ENCODE assay signal across 21 mouse cellular contexts in genomic region chr11:100510556-100510955, GRCm38 (mm10). TPM values are rescaled to one million over a fixed set of nuclear protein-coding genes. Genes with fewer than 3 reads are reported as not detected.
A peak's percentile ranks its signal among the peaks of the same experiment; 100 is the strongest.
DNase-seq lines count a peak whose midpoint lies in the region; ATAC-seq and TF ChIP-seq lines count a peak whose summit lies in the region.
"Had no signal": no experiment of that assay in that cellular context is flagged by ENCODE, and none has a peak within 500 bp of the region (broad histone marks: within the 10 kb centered on the region; RNA-seq: fewer than 3 reads in every experiment).

No protein-coding gene starts in this region.

- H3K4me3 ChIP-seq in heart, adult 2 months: no peak overlapping the region
- H3K4me3 ChIP-seq in midbrain, embryonic 14.5 days (replicated peaks; ENCODE audit: low read depth, low read length): no peak overlapping the region
- H3K4me3 ChIP-seq in midbrain, embryonic 11.5 days (ENCODE audit: low read depth, low read length): no peak overlapping the region
- H3K4me3 ChIP-seq: embryonic facial prominence, embryonic 12.5 days; forebrain, embryonic 15.5 days; heart, embryonic 12.5 days; hindbrain, embryonic 13.5 days; kidney, embryonic 15.5 days; limb, embryonic 15.5 days; megakaryocyte, embryonic 14.5 days had no signal

- intact Hi-C loops in heart, adult 2 months (cut with DNase I): loop anchor here (5.0 kb wide), 1 partner anchor 47 kb away; no protein-coding TSS in a partner anchor

- no peak for TF ChIP-seq POLR2A in heart, adult 2 months (IDR thresholded peaks at IDR 0.05; ENCODE audit: insufficient read depth, low read depth, low read length)

- H3K27ac ChIP-seq in heart, adult 2 months: no peak overlapping the region
- no peak overlapping the region for H3K27ac ChIP-seq in midbrain, embryonic 14.5 days (replicated peaks; ENCODE audit: low read depth, low read length)
- H3K27ac ChIP-seq in midbrain, embryonic 11.5 days (ENCODE audit: low read depth, low read length): no peak overlapping the region
- H3K27ac ChIP-seq: embryonic facial prominence, embryonic 12.5 days; forebrain, embryonic 15.5 days; hindbrain, embryonic 13.5 days; kidney, embryonic 15.5 days; limb, embryonic 15.5 days had no signal

- no peaks in the 10 kb centered on the region for H3K79me2 ChIP-seq in heart, adult 2 months (replicated peaks; ENCODE audit: control insufficient read depth, insufficient read depth, low read length)

- H3K4me2 ChIP-seq in midbrain, embryonic 14.5 days (ENCODE audit: low read length): no peak overlapping the region
- no peak overlapping the region for H3K4me2 ChIP-seq in midbrain, embryonic 11.5 days
- H3K4me2 ChIP-seq: embryonic facial prominence, embryonic 12.5 days; forebrain, embryonic 15.5 days; heart, embryonic 12.5 days; hindbrain, embryonic 13.5 days; kidney, embryonic 15.5 days; limb, embryonic 15.5 days had no signal

- H3K4me1 ChIP-seq in heart, adult 2 months (ENCODE audit: control insufficient read depth, insufficient read depth, low read length): no peaks in the 10 kb centered on the region
- H3K4me1 ChIP-seq in midbrain, embryonic 14.5 days (ENCODE audit: control insufficient read depth, insufficient read depth, low read length): no peaks in the 10 kb centered on the region
- H3K4me1 ChIP-seq in midbrain, embryonic 11.5 days (ENCODE audit: control insufficient read depth, insufficient read depth, low read length): no peaks in the 10 kb centered on the region
- H3K4me1 ChIP-seq: embryonic facial prominence, embryonic 12.5 days; forebrain, embryonic 15.5 days; heart, embryonic 12.5 days; hindbrain, embryonic 13.5 days; kidney, embryonic 15.5 days; limb, embryonic 15.5 days; megakaryocyte, embryonic 14.5 days had no signal

- WGBS in heart, adult 2 months: 93% methylated on average over 2 of the region's 2 CpGs
- 95% methylated on average over 2 of the region's 2 CpGs for WGBS in midbrain, embryonic 14.5 days
- 95% methylated on average over 2 of the region's 2 CpGs for WGBS in midbrain, embryonic 11.5 days

- TF ChIP-seq EP300 in heart, adult 2 months (IDR thresholded peaks at IDR 0.05; ENCODE audit: insufficient read depth, low read depth, low read length): no peak

- no peak for DNase-seq in heart, adult 2 months
- no peak for DNase-seq in heart, adult 18-20 months
- peak; percentile 25 for DNase-seq in midbrain, embryonic 14.5 days
- DNase-seq in midbrain, embryonic 11.5 days (ENCODE audit: low spot score, missing footprints): no peak
- peak; percentile 22 for DNase-seq in A20 (ENCODE audit: low read depth, low spot score)
- DNase-seq in R1 (ENCODE audit: low read depth, low spot score): peak; percentile 67
- no peak for DNase-seq in frontal cortex, postnatal 14 days (ENCODE audit: low spot score in 2 of 2)
- no peak for DNase-seq in right cerebral cortex, adult 18-20 months
- DNase-seq: cerebellum, adult 8-10 months; heart, postnatal 14 days; lung, postnatal 14 days had no signal

- H3K36me3 ChIP-seq in heart, adult 2 months (ENCODE audit: control insufficient read depth, insufficient read depth, low read length): no peaks in the 10 kb centered on the region
- peaks cover 95% of the 10 kb centered on the region for H3K36me3 ChIP-seq in midbrain, embryonic 14.5 days (ENCODE audit: control insufficient read depth, insufficient read depth, low read length)
- H3K36me3 ChIP-seq in midbrain, embryonic 11.5 days (ENCODE audit: control insufficient read depth, insufficient read depth, low read length): peaks cover 44% of the 10 kb centered on the region

- no peaks in the 10 kb centered on the region for H3K27me3 ChIP-seq in heart, adult 2 months (ENCODE audit: control insufficient read depth, insufficient read depth, low read length)
- H3K27me3 ChIP-seq in midbrain, embryonic 14.5 days (ENCODE audit: control insufficient read depth, insufficient read depth, low read length): no peaks in the 10 kb centered on the region
- H3K27me3 ChIP-seq in midbrain, embryonic 11.5 days (ENCODE audit: control insufficient read depth, insufficient read depth, low read length): no peaks in the 10 kb centered on the region
- H3K27me3 ChIP-seq: embryonic facial prominence, embryonic 12.5 days; forebrain, embryonic 15.5 days; heart, embryonic 12.5 days; hindbrain, embryonic 13.5 days; kidney, embryonic 15.5 days; limb, embryonic 15.5 days; megakaryocyte, embryonic 14.5 days had no signal

- no peak overlapping the region for H3K9ac ChIP-seq in heart, adult 2 months (ENCODE audit: low read depth, low read length)
- H3K9ac ChIP-seq in midbrain, embryonic 14.5 days (replicated peaks; ENCODE audit: low read length): no peak overlapping the region
- no peak overlapping the region for H3K9ac ChIP-seq in midbrain, embryonic 11.5 days (ENCODE audit: low read length)
- H3K9ac ChIP-seq: embryonic facial prominence, embryonic 12.5 days; forebrain, embryonic 15.5 days; heart, embryonic 12.5 days; hindbrain, embryonic 13.5 days; kidney, embryonic 15.5 days; limb, embryonic 15.5 days had no signal

- H3K9me3 ChIP-seq in midbrain, embryonic 14.5 days (ENCODE audit: control insufficient read depth, low read length): no peaks in the 10 kb centered on the region
- H3K9me3 ChIP-seq in midbrain, embryonic 11.5 days (ENCODE audit: control insufficient read depth, low read length): no peaks in the 10 kb centered on the region
- H3K9me3 ChIP-seq: embryonic facial prominence, embryonic 12.5 days; forebrain, embryonic 15.5 days; G1E; heart, embryonic 12.5 days; hindbrain, embryonic 13.5 days; kidney, embryonic 15.5 days; limb, embryonic 15.5 days; megakaryocyte, embryonic 14.5 days had no signal

- ATAC-seq in midbrain, embryonic 14.5 days (ENCODE audit: low FRiP score, low TSS enrichment): no peak
- ATAC-seq in midbrain, embryonic 11.5 days (ENCODE audit: low FRiP score): no peak
- ATAC-seq: forebrain, embryonic 15.5 days; intestine, embryonic 16.5 days had no signal

- peak; percentile 18; the same call in 1 of the 2 replicates for TF ChIP-seq CTCF in heart, adult 2 months (IDR thresholded peaks at IDR 0.05)

RNA-seq across cellular contexts. Expression of gene Acly, which starts 17.2 kb away (rescaled TPM):
- total RNA-seq in heart, adult 2 months (2021): 10 to 100 TPM; 25.5 to 34.6 TPM
- 66.5 and 74.7 TPM in 2 replicates for polyA plus RNA-seq in heart, adult 2 months (2012; rRNA removed)
- total RNA-seq in heart, adult 18-20 months (2021): 10 to 100 TPM; 35.6 to 80.9 TPM
- polyA plus RNA-seq in midbrain, embryonic 14.5 days (2014; fragmentation: Nextera tagmentation; extraction: Ambion mirVana): 161 and 219 TPM in 2 replicates
- 298 and 314 TPM in 2 replicates for polyA plus RNA-seq in midbrain, embryonic 11.5 days (2014; fragmentation: Nextera tagmentation; extraction: Ambion mirVana)

RNA-seq across cellular contexts. Expression of gene Ttc25, which starts 34.9 kb away (rescaled TPM):
- under 1 TPM in 1 of 2 experiments, not detected in 1; 0.18 TPM for total RNA-seq in heart, adult 2 months (2021)
- 0.18 and 0.37 TPM in 2 replicates for polyA plus RNA-seq in heart, adult 2 months (2012; rRNA removed)
- under 1 TPM; 0.17 to 0.46 TPM for total RNA-seq in heart, adult 18-20 months (2021)
- polyA plus RNA-seq in midbrain, embryonic 14.5 days (2014; fragmentation: Nextera tagmentation; extraction: Ambion mirVana): 1.9 and 2.5 TPM in 2 replicates
- polyA plus RNA-seq in midbrain, embryonic 11.5 days (2014; fragmentation: Nextera tagmentation; extraction: Ambion mirVana): 1.4 and 1.8 TPM in 2 replicates
- total RNA-seq: monocyte, adult 5-6 weeks had no signal

RNA-seq across cellular contexts. Expression of gene Klhl11, which starts 38.0 kb away (rescaled TPM):
- 1 to 10 TPM; 7.2 to 8.0 TPM for total RNA-seq in heart, adult 2 months (2021)
- polyA plus RNA-seq in heart, adult 2 months (2012; rRNA removed): 3.1 and 4.4 TPM in 2 replicates
- total RNA-seq in heart, adult 18-20 months (2021): 1 to 10 TPM; 7.2 to 7.7 TPM
- 17.6 and 18.8 TPM in 2 replicates for polyA plus RNA-seq in midbrain, embryonic 14.5 days (2014; fragmentation: Nextera tagmentation; extraction: Ambion mirVana)
- 13.8 and 14.0 TPM in 2 replicates for polyA plus RNA-seq in midbrain, embryonic 11.5 days (2014; fragmentation: Nextera tagmentation; extraction: Ambion mirVana)

Comparison
In these comparisons a context has a peak if more than half of its experiments do, and no peak if none do; other contexts are left out.
1. DNase-seq: peak in midbrain, embryonic 14.5 days (single experiment), A20 (single experiment) and R1 (single experiment); none in heart, adult 2 months (0 of 2), heart, adult 18-20 months (0 of 2), midbrain, embryonic 11.5 days (single experiment), frontal cortex, postnatal 14 days (0 of 2) and right cerebral cortex, adult 18-20 months (single experiment).